Mouse (Mus musculus) cortical plate, adult 2 months (tissue): Measurements from ENCODE around the gene Rundc3a. TPM values are rescaled to one million over a fixed set of nuclear protein-coding genes. Genes with fewer than 3 reads are reported as not detected.
"Not testable (repeated sequence)": the region's sequence is repeated elsewhere in the genome, so short reads cannot be mapped to it uniquely, and the experiment has no call there.

Source experiments
- H3K27ac ChIP-seq: fragments of 200-500 bp; 2 replicates; pipeline ENCODE4 v1.5.1; 2012; ENCODE audit warnings: low read length, control low read depth, inconsistent platforms; ENCODE audit not compliant: insufficient read depth
- H3K4me1 ChIP-seq: fragments of 200-500 bp; 2 replicates; pipeline ENCODE4 v1.6.1; 2011; ENCODE audit warnings: low read length; ENCODE audit not compliant: control insufficient read depth, insufficient read depth
- H3K4me3 ChIP-seq: fragments of 200-500 bp; 2 replicates; pipeline ENCODE4 v1.5.1; 2011; ENCODE audit warnings: mild to moderate bottlenecking, low read length, control low read depth; ENCODE audit not compliant: insufficient read depth
- CTCF ChIP-seq: fragments of 200-500 bp; IDR thresholded peaks from 2 replicates; pipeline ENCODE4 v1.5.1; 2011; ENCODE audit warnings: mild to moderate bottlenecking, control low read depth, low read length; ENCODE audit not compliant: insufficient read depth; ENCODE audit errors: extremely low read depth
- POLR2A ChIP-seq: fragments of 200-500 bp; IDR thresholded peaks from 2 replicates; pipeline ENCODE4 v1.6.1; 2011; ENCODE audit warnings: mild to moderate bottlenecking, low read length, control low read depth; ENCODE audit not compliant: insufficient read depth; ENCODE audit errors: extremely low read depth
- polyA plus RNA-seq: library from polyadenylated mRNA; depleted of rRNA; stranded (reverse); fragments of >200 nt; gene quantifications from 2 replicates; pipeline ENCODE4 v1.2.3, GENCODE M21; 2012

Rundc3a gene
- polyA plus RNA-seq, 1 experiment, result 511 TPM

DNA sequence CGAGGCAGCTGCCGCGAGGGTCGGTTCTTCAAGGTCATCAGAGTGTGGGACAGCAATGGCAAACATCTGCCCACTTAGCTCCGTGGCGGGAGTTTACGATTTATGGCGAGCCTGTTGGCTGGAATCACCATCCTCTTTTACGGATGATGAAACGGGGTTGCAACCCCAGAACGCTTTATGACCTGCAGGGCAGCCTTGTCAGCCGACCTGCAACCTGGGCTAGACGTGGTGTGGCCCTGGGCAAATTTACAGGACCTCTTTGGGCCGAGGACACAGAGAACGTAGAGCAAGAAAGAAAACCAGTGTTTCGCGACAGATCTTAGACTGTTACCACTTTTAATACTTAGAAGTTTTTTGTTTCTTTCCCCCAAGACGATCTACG lies 14.6 kb downstream of the Rundc3a start, which contains the start of gene Slc25a39:
Slc25a39 (minus strand) TSS at position 113 of the 382 bp plus-strand sequence.
- H3K4me3 ChIP-seq, result peak within 1 kb of the TSS; percentile 76
- TF ChIP-seq CTCF, result no peak
- TF ChIP-seq POLR2A, result no peak

DNA sequence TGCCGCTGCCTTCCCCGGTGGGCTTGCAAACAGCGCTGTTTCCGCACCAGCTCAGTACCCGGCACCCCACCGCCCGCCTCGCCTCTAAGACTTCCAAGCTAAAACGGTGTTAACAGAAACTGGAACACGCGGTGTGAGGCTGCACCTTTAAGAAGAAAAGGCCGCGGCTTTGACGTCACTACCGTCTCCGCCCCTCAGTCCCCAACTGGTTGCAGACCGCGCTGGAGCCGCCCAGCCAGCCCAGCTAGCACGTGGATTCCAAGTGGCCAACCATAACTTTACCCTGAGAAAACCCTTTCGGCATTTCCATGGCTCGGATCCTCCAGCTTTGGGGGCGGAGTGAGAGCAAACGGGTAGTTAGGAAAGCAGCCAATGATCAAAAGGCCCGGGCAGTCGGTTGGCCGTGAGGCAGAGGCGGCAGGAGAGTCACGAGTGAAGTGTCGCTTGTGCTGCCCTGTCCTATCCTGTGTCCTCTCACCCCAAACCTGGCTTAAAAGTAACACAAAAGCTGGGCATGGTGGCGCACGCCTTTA lies 15.2 kb downstream of the Rundc3a start:
- peak overlapping the region; percentile 76 for H3K4me3 ChIP-seq
- peak; percentile 82 for TF ChIP-seq POLR2A
- TF ChIP-seq CTCF, result no peak

More for the DNA sequence above, 14.6 kb downstream of the Rundc3a start, which contains the start of gene Slc25a39:
- H3K4me1 ChIP-seq, result 0 out of 2 replicates have a peak, but pooled peaks cover 2% of the 10 kb centered on the region
- peak within 1 kb of the TSS; percentile 74 for H3K27ac ChIP-seq

DNA sequence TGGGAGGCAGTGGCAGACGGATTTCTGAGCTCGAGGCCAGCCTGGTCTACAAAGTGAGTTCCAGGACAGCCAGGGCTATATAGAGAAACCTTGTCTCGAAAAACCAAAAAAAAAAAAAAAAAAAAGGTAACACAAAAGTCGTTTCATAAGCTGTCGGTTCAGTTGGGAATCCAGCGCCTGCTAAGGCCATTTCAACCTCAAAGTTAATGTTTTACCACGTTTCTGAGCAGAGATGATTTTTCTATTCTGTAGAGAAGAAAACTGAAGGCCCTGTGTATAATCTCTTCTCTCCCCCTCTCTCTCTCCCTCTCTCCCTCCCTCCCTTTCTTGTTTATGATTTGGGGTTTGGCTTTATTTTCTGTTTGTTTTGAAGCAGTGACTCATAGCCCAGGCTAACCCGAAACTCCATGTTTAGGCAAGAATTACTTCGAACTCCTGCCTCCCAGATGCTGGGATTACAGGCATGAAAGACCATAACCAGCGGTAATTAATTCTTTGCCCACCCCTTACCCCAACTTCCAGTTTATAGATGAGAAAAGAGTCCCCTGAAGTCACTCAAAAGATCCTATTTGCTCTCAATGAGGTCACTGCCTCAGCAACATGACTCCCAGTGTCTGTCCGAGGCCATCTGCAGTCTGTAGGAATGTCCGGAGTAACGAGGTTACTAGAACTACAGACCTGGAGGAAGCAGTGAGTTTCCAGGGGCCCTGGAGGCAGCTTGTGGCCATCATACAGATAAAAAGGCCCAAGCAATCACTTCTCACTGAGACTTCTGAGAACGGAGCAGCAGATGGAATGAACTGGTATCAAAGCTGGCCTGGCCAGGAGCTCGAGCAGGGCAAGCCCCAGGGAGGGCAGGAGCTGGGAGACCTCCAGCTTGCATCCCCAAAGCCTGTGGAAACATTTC lies 15.9 kb downstream of the Rundc3a start:
- Histone ChIP-seq H3K4me3 (peak overlapping the region; percentile 76; the same call in 1 of the 2 replicates), H3K27ac (0 out of 2 replicates have a peak overlapping the region, but pooled peaks have one; percentile 32), H3K4me1 (0 out of 2 replicates have a peak, but pooled peaks cover 2% of the 10 kb centered on the region)
- no peak for TF ChIP-seq CTCF
- no peak for TF ChIP-seq POLR2A

More for the DNA sequence above, 15.2 kb downstream of the Rundc3a start:
- Histone ChIP-seq H3K4me1 (0 out of 2 replicates have a peak, but pooled peaks cover 2% of the 10 kb centered on the region), H3K27ac (0 out of 2 replicates have a peak overlapping the region, but pooled peaks have one; percentile 32)

DNA sequence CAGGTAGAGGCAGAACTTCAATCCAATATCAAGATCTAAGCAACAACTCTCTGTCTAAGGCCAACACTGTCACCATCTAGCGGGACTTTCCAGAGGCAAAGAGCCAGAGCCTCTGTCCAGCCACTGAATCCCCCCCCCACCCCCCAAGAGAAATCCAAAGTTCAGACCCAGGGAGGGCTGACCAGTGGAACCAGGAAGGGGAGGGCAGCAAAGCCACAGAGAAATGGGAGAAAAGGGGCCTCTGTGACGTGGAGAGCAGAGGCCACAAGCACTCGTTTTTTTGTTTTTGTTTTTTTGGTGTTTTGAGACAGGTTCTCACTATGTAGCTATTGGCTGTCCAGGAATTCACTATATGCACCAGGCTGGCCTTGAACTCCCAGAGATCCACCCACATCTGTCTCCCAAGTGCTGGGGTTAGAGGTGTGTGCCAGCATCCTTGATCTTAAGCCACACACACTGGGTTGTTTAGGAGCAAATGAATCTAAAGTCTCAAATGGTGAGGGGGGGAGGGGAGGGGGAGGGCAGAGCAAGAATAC lies 16.7 kb downstream of the Rundc3a start:
- no peak overlapping the region for H3K27ac ChIP-seq
- TF ChIP-seq CTCF (no peak), POLR2A (no peak)
- 0 out of 2 replicates have a peak, but pooled peaks cover 2% of the 10 kb centered on the region for H3K4me1 ChIP-seq
- H3K4me3 ChIP-seq, result no peak overlapping the region

DNA sequence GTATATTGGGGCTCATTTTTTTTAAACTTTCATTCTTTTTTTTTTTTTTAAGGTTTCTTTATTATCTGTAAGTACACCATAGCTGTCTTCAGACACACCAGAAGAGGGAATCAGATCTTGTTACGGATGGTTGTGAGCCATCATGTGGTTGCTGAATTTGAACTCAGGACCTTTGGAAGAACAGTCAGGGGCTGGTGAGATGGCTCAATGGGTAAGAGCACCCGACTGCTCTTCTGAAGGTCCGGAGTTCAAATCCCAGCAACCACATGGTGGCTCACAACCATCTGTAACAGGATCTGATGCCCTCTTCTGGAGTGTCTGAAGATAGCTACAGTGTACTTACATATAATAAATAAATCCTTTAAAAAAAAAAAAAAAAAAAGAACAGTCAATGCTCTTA lies 17.1 kb downstream of the Rundc3a start:
- H3K4me1 ChIP-seq, H3K27ac ChIP-seq, H3K4me3 ChIP-seq: not testable (repeated sequence)

- Histone ChIP-seq H3K27ac (no peak overlapping the region), H3K4me3 (no peak overlapping the region), H3K4me1 (no peaks in the 10 kb centered on the region)
- TF ChIP-seq POLR2A (no peak), CTCF (no peak)
These were observed 17.9 kb downstream of the Rundc3a start for GRCm38 (mm10) chr11:102411061-102411460.

DNA sequence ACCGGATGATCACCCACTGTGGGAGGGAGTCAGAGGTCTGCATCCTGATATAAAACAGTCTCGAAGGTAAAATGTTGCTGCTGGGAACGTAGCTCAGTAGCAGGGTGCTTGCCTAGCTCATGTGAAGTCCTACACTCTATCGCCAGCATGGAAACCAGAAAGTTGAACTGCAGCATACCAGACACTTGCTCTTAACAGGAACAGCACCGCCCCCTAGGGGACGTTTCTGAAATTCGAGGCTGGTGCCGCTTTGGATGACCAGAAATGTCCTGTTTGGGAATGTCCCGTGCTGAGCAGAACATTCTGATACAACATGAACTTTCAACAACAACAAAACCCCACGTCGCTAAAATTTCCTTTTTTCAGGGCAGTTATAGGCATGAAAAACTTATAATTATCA lies 18.5 kb downstream of the Rundc3a start:
- H3K27ac ChIP-seq, result no peak overlapping the region
- TF ChIP-seq POLR2A, result no peak
- peak; percentile 96 for TF ChIP-seq CTCF
- H3K4me3 ChIP-seq, result no peak overlapping the region
- no peaks in the 10 kb centered on the region for H3K4me1 ChIP-seq

GRCm38 (mm10) chr11:102413059-102413458 lies 19.9 kb downstream of the Rundc3a start:
- TF ChIP-seq POLR2A (no peak), CTCF (no peak)
- H3K4me3 ChIP-seq, result no peak overlapping the region
- no peak overlapping the region for H3K27ac ChIP-seq
- no peaks in the 10 kb centered on the region for H3K4me1 ChIP-seq

GRCm38 (mm10) chr11:102415034-102415802 lies 22.0 kb downstream of the Rundc3a start:
- H3K4me1 ChIP-seq, result no peaks in the 10 kb centered on the region
- TF ChIP-seq POLR2A, result no peak
- TF ChIP-seq CTCF, result no peak
- H3K4me3 ChIP-seq, result no peak overlapping the region
- no peak overlapping the region for H3K27ac ChIP-seq
